Mouse (Mus musculus) embryonic fibroblast, embryonic 13.5 days (primary cell): ENCODE measurements around the gene Pigw.

Source experiments
- CTCF ChIP-seq: IDR thresholded peaks from 2 replicates; pipeline ENCODE4 v1.5.1; 2011; ENCODE audit warnings: mild to moderate bottlenecking, control low read depth, low read length, moderate library complexity, borderline replicate concordance; ENCODE audit not compliant: insufficient read depth
- POLR2A ChIP-seq: IDR thresholded peaks from 2 replicates; pipeline ENCODE4 v1.6.1; 2011; ENCODE audit warnings: low read depth, mild to moderate bottlenecking, control low read depth, low read length, moderate library complexity

- no peak for TF ChIP-seq CTCF
- TF ChIP-seq POLR2A = no peak
Measured at GRCm38 (mm10) chr11:84827901-84828503, 52.1 kb downstream of the Pigw start.
